17 mouse cellular contexts compared by ENCODE assay signal in the genomic region with DNA sequence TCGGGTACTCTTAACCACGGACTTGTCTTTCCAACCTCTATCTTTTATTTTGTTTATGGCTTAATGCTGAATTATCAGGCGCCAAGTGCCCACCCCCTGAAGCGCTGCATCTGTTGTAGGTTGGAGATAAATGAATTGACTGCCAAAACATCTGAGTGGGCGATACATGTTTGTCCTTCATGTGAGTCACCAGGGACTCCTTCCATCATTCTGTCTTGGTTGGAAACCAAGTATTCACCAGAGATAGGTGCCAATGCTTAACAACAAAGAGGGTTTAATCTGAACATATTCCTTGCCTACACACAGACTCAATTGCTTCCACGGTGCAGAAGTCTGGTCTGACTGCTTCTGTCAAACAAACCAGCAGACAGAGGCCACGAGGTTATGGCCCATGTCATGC.
DNase-seq lines count a peak whose midpoint lies in the region; ATAC-seq and TF ChIP-seq lines count a peak whose summit lies in the region.
"Had no signal": no experiment of that assay in that cellular context is flagged by ENCODE, and none has a peak within 500 bp of the region (broad histone marks: within the 10 kb centered on the region; RNA-seq: fewer than 3 reads in every experiment).

No protein-coding gene starts in this region.

- 0 out of 2 replicates have a peak overlapping the region, but pooled peaks have one; percentile 18 for H3K27ac ChIP-seq in layer of hippocampus, adult 2 months
- H3K27ac ChIP-seq: forebrain, embryonic 10.5 days; heart, embryonic 13.5 days; hindbrain, embryonic 10.5 days; intestine, embryonic 15.5 days; liver, embryonic 13.5 days; midbrain, embryonic 10.5 days had no signal

- peak; percentile 60 for DNase-seq in layer of hippocampus, adult 11-12 months (ENCODE audit: low spot score)
- DNase-seq in layer of hippocampus, postnatal 10 days (ENCODE audit: low spot score in 2 of 2) = no peak
- peak; percentile 14 for DNase-seq in Muller cell, postnatal 12 days (ENCODE audit: inconsistent ontology term)
- peak; percentile 37 to 68 for DNase-seq in layer of hippocampus, adult 2 months (ENCODE audit: low spot score in 2 of 2)
- DNase-seq in cerebellum, adult 11-12 months = no peak
- DNase-seq in urinary bladder, postnatal 14 days (ENCODE audit: low spot score) = no peak
- DNase-seq in adrenal gland, postnatal 36 days = no peak
- DNase-seq: cerebellum, adult 9-10 months; gastrocnemius, postnatal 10 days; liver, embryonic 13.5 days had no signal

- H3K4me3 ChIP-seq in layer of hippocampus, adult 2 months = no peak overlapping the region
- H3K4me3 ChIP-seq: forebrain, embryonic 10.5 days; heart, embryonic 13.5 days; hindbrain, embryonic 10.5 days; intestine, embryonic 15.5 days; liver, embryonic 13.5 days; midbrain, embryonic 10.5 days had no signal

- peak; percentile 76 for ATAC-seq in megakaryocyte-erythroid progenitor cell, adult 5-6 weeks (replicated peaks; ENCODE audit: low FRiP score, low TSS enrichment, poor library complexity, severe bottlenecking)
- ATAC-seq: intestine, embryonic 15.5 days; Patski had no signal

- TF ChIP-seq CTCF in layer of hippocampus, adult 2 months (conservative IDR thresholded peaks at IDR 0.05) = no peak

Comparison
In these comparisons a context has a peak if more than half of its experiments do, and no peak if none do; other contexts are left out.
1. DNase-seq: peak in layer of hippocampus, adult 11-12 months (single experiment), Muller cell, postnatal 12 days (single experiment) and layer of hippocampus, adult 2 months (2 of 2); none in layer of hippocampus, postnatal 10 days (0 of 2), cerebellum, adult 11-12 months (single experiment), urinary bladder, postnatal 14 days (single experiment) and adrenal gland, postnatal 36 days (0 of 2).